Mouse (Mus musculus): ENCODE measurements at regions not wholly inside any gene's neighbourhood (a gene's known extent, or its start where the extent isn't known, plus 50 kb on each side); places are given as distances from the start of the nearest gene placed in this dataset.

DNA sequence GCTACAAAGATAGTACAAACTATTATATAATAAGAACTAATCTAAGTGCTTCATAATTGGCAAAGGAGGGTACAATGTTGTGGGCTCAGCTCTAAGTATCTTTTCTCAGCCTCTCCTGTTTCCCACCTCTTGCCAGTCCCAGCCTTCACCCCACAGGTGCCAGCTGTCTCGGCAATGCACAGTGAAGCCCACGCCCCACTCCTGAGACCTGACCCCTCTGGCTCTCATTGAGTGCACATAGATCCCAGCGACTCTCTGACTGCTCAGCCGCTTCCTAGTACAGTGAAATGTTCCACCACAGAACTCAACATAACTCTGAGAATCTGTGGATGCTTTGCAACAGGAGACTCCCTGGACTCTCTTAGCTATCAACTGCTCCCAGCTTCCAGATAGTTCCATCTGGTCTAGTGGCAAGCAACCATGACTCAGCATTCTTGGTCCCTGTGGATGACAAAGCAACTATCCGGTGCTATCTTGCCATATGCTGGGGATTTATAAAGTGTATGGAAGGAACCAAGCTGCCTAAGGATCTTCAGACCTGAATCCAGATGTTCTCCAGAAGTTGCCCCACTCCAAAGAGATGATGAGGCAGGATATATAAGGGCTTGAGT is 277.5 kb downstream of the Qk start:
- Histone ChIP-seq H3K4me2 (replicated peaks; ENCODE audit: low read depth) (no peak overlapping the region), H3K36me3 (ENCODE audit: control insufficient read depth, insufficient read depth) (no peaks in the 10 kb centered on the region), H3K27ac (ENCODE audit: low read depth, low read length) (no peak overlapping the region), H3K27me3 (replicated peaks; ENCODE audit: control insufficient read depth, insufficient read depth, low read length) (no peaks in the 10 kb centered on the region), H3K4me1 (replicated peaks; ENCODE audit: control insufficient read depth, insufficient read depth, low read length) (no peaks in the 10 kb centered on the region), H3K9me3 (ENCODE audit: control insufficient read depth) (no peaks in the 10 kb centered on the region), H3K9ac (ENCODE audit: low read depth, low read length) (no peak overlapping the region), H3K4me3 (ENCODE audit: low read depth, low read length) (no peak overlapping the region)
- no peak for TF ChIP-seq CTCF (IDR thresholded peaks at IDR 0.05; ENCODE audit: low read depth)
- WGBS: 91% methylated on average over 5 of the region's 5 CpGs
- ATAC-seq: no peak

GRCm38 (mm10) chr17:10040951-10041359 is 278.7 kb downstream of the Qk start:
- H3K4me1 ChIP-seq (replicated peaks; ENCODE audit: control insufficient read depth, insufficient read depth, low read length): no peaks in the 10 kb centered on the region
- WGBS: 41% methylated on average over 4 of the region's 4 CpGs
- no peak for ATAC-seq
- no peak overlapping the region for H3K4me2 ChIP-seq (replicated peaks; ENCODE audit: low read depth)
- no peaks in the 10 kb centered on the region for H3K36me3 ChIP-seq (ENCODE audit: control insufficient read depth, insufficient read depth)
- H3K9me3 ChIP-seq (ENCODE audit: control insufficient read depth): no peaks in the 10 kb centered on the region
- H3K4me3 ChIP-seq (ENCODE audit: low read depth, low read length): no peak overlapping the region
- H3K9ac ChIP-seq (ENCODE audit: low read depth, low read length): no peak overlapping the region
- no peak for TF ChIP-seq CTCF (IDR thresholded peaks at IDR 0.05; ENCODE audit: low read depth)
- H3K27me3 ChIP-seq (replicated peaks; ENCODE audit: control insufficient read depth, insufficient read depth, low read length): no peaks in the 10 kb centered on the region
- H3K27ac ChIP-seq (ENCODE audit: low read depth, low read length): no peak overlapping the region

DNA sequence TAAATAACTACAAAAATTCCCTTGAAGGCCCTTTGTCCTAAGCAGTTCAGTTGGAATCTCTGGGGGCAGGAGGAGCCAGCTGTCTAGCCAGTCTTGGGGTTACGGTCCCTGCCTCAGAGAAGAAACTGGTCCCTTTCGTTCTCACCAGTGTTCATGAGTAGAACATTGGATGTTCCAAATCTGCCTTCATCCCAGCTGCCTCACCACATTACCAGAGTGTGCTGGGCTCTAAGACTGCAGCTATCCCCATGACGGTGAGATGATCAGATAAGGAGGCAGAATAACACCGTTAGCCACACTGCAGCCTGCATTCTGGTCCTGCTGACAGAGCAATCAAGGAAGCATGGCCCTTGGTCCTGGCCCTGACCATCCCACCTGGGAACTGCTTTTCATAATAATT is 279.3 kb downstream of the Qk start:
- no peak overlapping the region for H3K9ac ChIP-seq (ENCODE audit: low read depth, low read length)
- H3K4me1 ChIP-seq (replicated peaks; ENCODE audit: control insufficient read depth, insufficient read depth, low read length): no peaks in the 10 kb centered on the region
- 62% methylated on average over 4 of the region's 4 CpGs for WGBS
- no peak overlapping the region for H3K4me3 ChIP-seq (ENCODE audit: low read depth, low read length)
- TF ChIP-seq CTCF (IDR thresholded peaks at IDR 0.05; ENCODE audit: low read depth): no peak
- H3K27ac ChIP-seq (ENCODE audit: low read depth, low read length): no peak overlapping the region
- H3K9me3 ChIP-seq (ENCODE audit: control insufficient read depth): no peaks in the 10 kb centered on the region
- no peak overlapping the region for H3K4me2 ChIP-seq (replicated peaks; ENCODE audit: low read depth)
- H3K36me3 ChIP-seq (ENCODE audit: control insufficient read depth, insufficient read depth): no peaks in the 10 kb centered on the region
- H3K27me3 ChIP-seq (replicated peaks; ENCODE audit: control insufficient read depth, insufficient read depth, low read length): no peaks in the 10 kb centered on the region
- no peak for ATAC-seq

- ATAC-seq: no peak
- H3K4me2 ChIP-seq (replicated peaks; ENCODE audit: low read depth): no peak overlapping the region
- no peaks in the 10 kb centered on the region for H3K36me3 ChIP-seq (ENCODE audit: control insufficient read depth, insufficient read depth)
- WGBS: 54% methylated on average over 14 of the region's 14 CpGs
- no peak overlapping the region for H3K27ac ChIP-seq (ENCODE audit: low read depth, low read length)
- H3K4me1 ChIP-seq (replicated peaks; ENCODE audit: control insufficient read depth, insufficient read depth, low read length): no peaks in the 10 kb centered on the region
- no peaks in the 10 kb centered on the region for H3K9me3 ChIP-seq (ENCODE audit: control insufficient read depth)
- TF ChIP-seq CTCF (IDR thresholded peaks at IDR 0.05; ENCODE audit: low read depth): no peak
- no peak overlapping the region for H3K4me3 ChIP-seq (ENCODE audit: low read depth, low read length)
- H3K9ac ChIP-seq (ENCODE audit: low read depth, low read length): no peak overlapping the region
- H3K27me3 ChIP-seq (replicated peaks; ENCODE audit: control insufficient read depth, insufficient read depth, low read length): no peaks in the 10 kb centered on the region
Measured at GRCm38 (mm10) chr17:10037799-10038445, 281.7 kb downstream of the Qk start.

- 55% methylated on average over 4 of the region's 4 CpGs for WGBS
- H3K4me2 ChIP-seq (replicated peaks; ENCODE audit: low read depth): no peak overlapping the region
- no peaks in the 10 kb centered on the region for H3K36me3 ChIP-seq (ENCODE audit: control insufficient read depth, insufficient read depth)
- no peak for ATAC-seq
- H3K27me3 ChIP-seq (replicated peaks; ENCODE audit: control insufficient read depth, insufficient read depth, low read length): no peaks in the 10 kb centered on the region
- no peaks in the 10 kb centered on the region for H3K9me3 ChIP-seq (ENCODE audit: control insufficient read depth)
- no peaks in the 10 kb centered on the region for H3K4me1 ChIP-seq (replicated peaks; ENCODE audit: control insufficient read depth, insufficient read depth, low read length)
- H3K27ac ChIP-seq (ENCODE audit: low read depth, low read length): no peak overlapping the region
- H3K9ac ChIP-seq (ENCODE audit: low read depth, low read length): no peak overlapping the region
- TF ChIP-seq CTCF (IDR thresholded peaks at IDR 0.05; ENCODE audit: low read depth): no peak
- H3K4me3 ChIP-seq (ENCODE audit: low read depth, low read length): no peak overlapping the region
Measured at GRCm38 (mm10) chr17:10033510-10033909, 286.1 kb downstream of the Qk start.

GRCm38 (mm10) chr17:10031033-10031432 is 288.6 kb downstream of the Qk start:
- H3K4me3 ChIP-seq (ENCODE audit: low read depth, low read length): no peak overlapping the region
- H3K9ac ChIP-seq (ENCODE audit: low read depth, low read length): no peak overlapping the region
- TF ChIP-seq CTCF (IDR thresholded peaks at IDR 0.05; ENCODE audit: low read depth): no peak
- no peaks in the 10 kb centered on the region for H3K36me3 ChIP-seq (ENCODE audit: control insufficient read depth, insufficient read depth)
- no peak overlapping the region for H3K4me2 ChIP-seq (replicated peaks; ENCODE audit: low read depth)
- ATAC-seq: no peak
- WGBS: 65% methylated on average over 3 of the region's 3 CpGs
- no peaks in the 10 kb centered on the region for H3K27me3 ChIP-seq (replicated peaks; ENCODE audit: control insufficient read depth, insufficient read depth, low read length)
- no peaks in the 10 kb centered on the region for H3K9me3 ChIP-seq (ENCODE audit: control insufficient read depth)
- no peak overlapping the region for H3K27ac ChIP-seq (ENCODE audit: low read depth, low read length)
- H3K4me1 ChIP-seq (replicated peaks; ENCODE audit: control insufficient read depth, insufficient read depth, low read length): no peaks in the 10 kb centered on the region

Data from intestine, postnatal 0 days (tissue).